Mouse (Mus musculus): ENCODE data around the gene Olfr832.
"Not testable (repeated sequence)": the region's sequence is repeated elsewhere in the genome, so short reads cannot be mapped to it uniquely, and the experiment has no call there.

GRCm38 (mm10) chr9:18936822-18937221, at the start of gene Olfr832:
- not testable (repeated sequence) for TF ChIP-seq EP300, CTCF (IDR thresholded peaks at IDR 0.05; ENCODE audit: low read depth)
